Mouse (Mus musculus) CD8-positive naive resting alpha-beta T cell, adult 2 months (primary cell): ENCODE measurements at regions not wholly inside any gene's neighbourhood (a gene's known extent, or its start where the extent isn't known, plus 50 kb on each side); places are given as distances from the start of the nearest gene placed in this dataset.

Experiments used
- DNase-seq, 2 experiments: peaks; one replicate each; pipeline ENCODE4 v3.0.0; 2022; ENCODE audit warnings: low read depth in 2 of 2, low spot score in 2 of 2

DNA sequence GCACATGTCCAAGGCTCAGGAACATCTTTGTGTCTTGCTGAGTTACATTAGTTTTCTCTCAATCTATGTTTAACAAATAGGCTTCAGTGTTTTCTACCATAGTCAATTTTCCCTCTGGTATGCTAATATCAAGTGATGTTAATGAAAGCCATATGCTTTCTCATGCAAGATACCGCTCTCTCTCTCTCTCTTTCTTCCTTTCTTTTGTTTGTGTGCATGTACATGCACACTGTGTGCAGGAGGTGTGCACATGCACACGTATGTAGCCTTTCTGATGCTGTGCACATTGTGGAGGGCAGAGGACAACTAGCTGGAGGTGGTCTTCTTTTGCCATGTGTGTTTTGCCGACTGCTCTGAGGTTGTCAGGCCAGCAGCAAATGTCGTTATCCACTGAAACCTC is 69.0 kb upstream of the Klf12 start:
- no peak for DNase-seq

DNA sequence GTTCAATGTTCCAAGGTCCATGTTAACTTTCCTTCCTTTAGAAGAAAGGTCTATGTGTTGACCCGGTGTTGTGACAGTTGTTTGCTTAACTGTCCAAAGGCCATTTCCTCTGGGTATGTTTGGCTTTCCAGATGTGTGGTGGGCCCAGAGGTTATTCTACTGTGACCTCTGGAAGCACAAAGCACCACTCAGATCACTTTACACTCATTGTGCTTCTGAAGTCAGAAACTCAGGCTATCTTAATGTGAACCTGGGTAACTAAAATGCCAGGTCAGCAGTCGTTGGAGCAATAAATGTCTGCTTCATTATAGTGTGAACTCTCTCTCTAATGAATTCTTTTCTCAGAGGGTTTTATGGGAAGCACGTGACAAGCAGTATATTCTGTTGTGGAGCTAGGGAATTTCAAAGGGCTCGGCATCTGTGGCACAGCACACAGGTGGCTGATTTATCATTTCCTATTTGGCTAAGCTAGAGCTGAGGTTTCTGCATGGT is 68.5 kb upstream of the Klf12 start:
- no peak for DNase-seq

DNA sequence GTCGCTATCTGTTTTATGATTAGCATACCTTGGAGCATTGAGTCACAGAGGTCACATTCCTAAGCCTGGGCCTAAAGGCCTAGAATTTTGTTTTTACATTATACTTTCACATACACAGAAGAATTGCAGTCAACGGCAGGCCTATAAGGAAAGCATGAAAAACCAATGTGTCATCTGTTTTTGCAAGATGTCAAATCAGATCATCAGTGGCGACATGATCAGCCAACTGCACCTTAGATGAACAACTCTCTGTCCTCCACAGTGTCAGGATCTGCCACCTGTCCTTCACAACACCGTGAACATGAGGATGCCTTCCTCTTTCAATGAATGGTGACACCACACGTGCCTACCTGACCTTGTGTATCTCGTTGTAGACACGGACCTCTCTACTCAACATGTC is 66.5 kb upstream of the Klf12 start:
- DNase-seq, result no peak

DNA sequence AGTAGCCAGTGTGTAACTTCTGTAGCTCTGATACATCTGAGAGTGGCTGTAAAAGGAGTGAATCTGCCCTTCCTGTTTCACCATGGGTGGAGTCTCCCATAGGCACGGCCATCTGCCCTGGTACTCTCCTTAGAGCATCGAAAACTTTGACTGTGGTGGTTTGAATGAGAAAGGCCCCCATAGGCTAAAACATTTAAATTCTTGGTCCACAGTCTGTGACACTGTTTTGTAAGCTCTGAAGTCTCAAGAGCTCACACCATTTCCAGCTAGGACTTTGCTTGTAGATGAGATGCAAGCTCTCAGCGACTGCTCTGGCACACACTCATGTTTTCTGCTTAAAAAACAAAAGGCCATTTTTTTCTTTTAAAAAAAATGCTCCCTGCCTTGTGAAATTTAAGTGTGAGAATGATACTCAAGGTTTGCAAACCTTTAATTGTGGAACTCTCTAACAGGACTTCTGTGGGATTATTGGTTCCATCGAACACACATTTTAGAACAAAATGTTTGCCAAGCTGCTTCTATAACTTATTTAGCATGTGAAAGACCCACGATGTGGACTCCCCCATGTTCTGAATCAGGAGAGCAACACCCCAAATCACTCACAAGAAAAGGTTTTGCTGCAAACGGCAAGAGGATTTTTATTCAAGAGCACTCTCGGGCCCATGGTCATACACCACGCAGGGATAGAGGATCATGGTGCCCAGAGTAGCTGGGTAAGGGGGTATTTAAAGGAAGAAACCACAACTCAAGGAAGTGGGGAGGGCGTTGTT is 65.7 kb upstream of the Klf12 start:
- DNase-seq, result no peak

DNA sequence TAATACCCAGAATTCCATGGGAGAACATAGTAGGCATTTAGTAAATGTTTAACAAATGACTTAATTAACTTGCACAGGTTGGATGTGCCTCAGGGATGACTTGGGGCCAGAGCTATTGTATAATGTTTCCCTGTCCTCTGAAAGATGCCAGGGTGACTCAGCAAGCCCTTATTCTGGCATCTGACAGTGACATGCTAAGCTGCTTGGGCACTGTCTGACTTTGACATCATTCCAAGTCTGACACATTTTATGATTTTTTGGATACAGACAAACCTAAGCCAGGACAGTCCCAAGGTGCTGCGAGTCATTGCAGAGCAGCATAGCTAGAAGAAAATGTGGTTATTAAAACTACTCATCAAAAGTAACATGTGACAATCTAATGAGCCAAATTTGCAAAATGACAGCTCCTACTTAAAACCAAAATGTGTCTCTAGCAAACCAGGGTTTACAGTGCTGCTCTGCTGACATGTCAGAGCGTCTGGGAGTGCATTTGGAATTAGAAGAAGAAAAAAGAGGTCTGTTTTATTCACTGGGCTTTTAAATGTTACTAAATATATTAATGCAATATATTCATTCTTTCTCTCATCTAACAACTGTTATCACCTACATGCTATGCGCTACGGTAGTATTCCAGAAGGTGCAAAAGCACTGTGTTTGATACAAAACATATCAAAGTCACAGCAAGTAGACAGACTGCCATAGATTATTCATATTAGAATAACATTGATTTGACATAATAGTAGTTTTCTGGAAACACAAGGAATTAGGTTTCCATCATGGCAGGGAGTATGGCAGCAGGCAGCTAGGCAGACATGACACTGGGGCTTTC is 64.1 kb upstream of the Klf12 start:
- no peak for DNase-seq

DNA sequence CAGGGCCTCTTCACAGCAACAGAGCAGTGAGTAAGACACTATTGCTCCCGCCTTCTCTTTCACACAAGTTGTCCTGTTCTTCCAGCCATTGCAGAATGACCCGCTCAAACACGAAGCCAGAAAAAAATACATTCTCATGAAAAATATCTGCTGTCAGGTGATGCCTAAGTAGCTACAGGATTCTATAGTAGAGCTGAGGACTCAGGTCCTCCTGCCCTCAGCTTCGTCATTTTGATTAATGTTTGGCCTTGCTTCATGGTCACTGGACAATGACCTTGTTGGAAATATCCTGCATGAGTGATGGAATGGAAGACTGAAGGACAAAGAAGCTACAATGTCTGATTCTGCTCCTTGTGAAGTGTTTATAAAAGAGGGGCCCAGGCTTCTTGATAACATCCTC is 52.4 kb upstream of the Klf12 start:
- no peak for DNase-seq
